Mouse (Mus musculus): Measurements from ENCODE around the gene Arhgef2.

DNA sequence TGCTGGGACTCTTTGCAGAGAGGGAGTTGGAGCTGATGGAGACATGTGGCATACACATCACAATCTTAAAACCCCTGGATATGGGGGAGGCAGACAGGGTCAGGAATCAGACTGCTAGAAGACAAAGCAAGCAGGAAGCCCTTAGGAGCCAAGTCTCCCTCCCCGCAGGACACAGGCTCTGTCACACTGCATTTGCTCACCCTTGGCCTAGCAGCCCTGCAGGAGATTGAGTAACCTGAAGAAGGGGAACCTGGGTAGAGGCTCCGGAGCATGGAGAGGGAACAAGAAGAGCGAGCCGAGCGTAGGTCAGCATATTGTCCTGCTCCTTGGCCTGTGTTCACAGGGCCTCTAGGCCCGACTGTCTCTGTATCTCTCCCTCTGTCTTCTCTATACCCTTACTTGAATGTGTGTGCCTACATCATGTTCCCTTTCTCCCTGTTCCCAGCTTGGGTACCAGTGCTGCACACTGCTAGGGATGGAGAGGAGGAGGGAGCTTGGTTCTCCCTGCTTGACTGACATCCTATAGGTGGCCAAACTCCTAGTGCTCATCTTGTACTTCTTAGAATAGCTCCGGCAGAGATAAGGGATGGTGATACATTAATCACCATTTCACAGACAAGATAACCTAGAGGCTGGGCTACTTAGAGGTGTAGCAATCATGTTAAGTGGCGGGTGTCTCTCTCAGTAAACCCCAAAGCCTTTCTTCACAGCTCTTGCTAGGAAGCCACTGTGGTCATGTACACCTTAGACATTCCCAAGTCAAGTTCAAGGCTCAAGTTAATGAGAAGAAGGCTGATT lies 12.5 kb downstream of the Arhgef2 start:
- TF ChIP-seq MYOG (IDR thresholded peaks at IDR 0.05; ENCODE audit: control insufficient read depth in 1 of 3, insufficient read depth in 1 of 3, insufficient read length in 2 of 3, low read depth in 2 of 3): no peak
- no peak for TF ChIP-seq USF1 (IDR thresholded peaks at IDR 0.05; ENCODE audit: low read depth)
- TF ChIP-seq MAX (IDR thresholded peaks at IDR 0.05; ENCODE audit: low read depth): no peak
- TF ChIP-seq POLR2A (IDR thresholded peaks at IDR 0.05; ENCODE audit: insufficient read length, low read depth): peak; percentile 53
